Mouse (Mus musculus): ENCODE measurements around the gene Odf3l2.
A peak's percentile ranks its signal among the peaks of the same experiment; 100 is the strongest.

Gene Odf3l2

GRCm38 (mm10) chr10:79671396-79672087, 26.0 kb upstream of the Odf3l2 start:
- no peak for DNase-seq (ENCODE audit: extremely low read depth, low read depth)

- DNase-seq (ENCODE audit: extremely low read depth, low read depth): no peak
These were observed 24.7 kb upstream of the Odf3l2 start for GRCm38 (mm10) chr10:79670071-79670888.

- peak; percentile 56 for DNase-seq (ENCODE audit: extremely low read depth, low read depth)
These were observed 24.1 kb upstream of the Odf3l2 start for GRCm38 (mm10) chr10:79669576-79670057.

GRCm38 (mm10) chr10:79668771-79669575, 23.4 kb upstream of the Odf3l2 start, which contains the start of gene Tpgs1:
Gene Tpgs1, plus strand, starts transcription at chr10:79669369.
- peak; percentile 90 for DNase-seq (ENCODE audit: extremely low read depth, low read depth)

GRCm38 (mm10) chr10:79668076-79668475, 22.5 kb upstream of the Odf3l2 start:
- DNase-seq (ENCODE audit: extremely low read depth, low read depth): no peak

- no peak for DNase-seq (ENCODE audit: extremely low read depth, low read depth)
These were observed 21.0 kb upstream of the Odf3l2 start for GRCm38 (mm10) chr10:79666493-79666892.

- no peak for DNase-seq (ENCODE audit: extremely low read depth, low read depth)
These were observed 19.5 kb upstream of the Odf3l2 start for GRCm38 (mm10) chr10:79665051-79665450.

- no peak for DNase-seq (ENCODE audit: extremely low read depth, low read depth)
These were observed 18.7 kb upstream of the Odf3l2 start, which contains the start of gene Madcam1 for GRCm38 (mm10) chr10:79664131-79664665. Gene Madcam1, plus strand, starts transcription at chr10:79664559.

GRCm38 (mm10) chr10:79661861-79662260, 16.3 kb upstream of the Odf3l2 start:
- no peak for DNase-seq (ENCODE audit: extremely low read depth, low read depth)

GRCm38 (mm10) chr10:79660298-79660697, 14.8 kb upstream of the Odf3l2 start:
- DNase-seq (ENCODE audit: extremely low read depth, low read depth): no peak

- no peak for DNase-seq (ENCODE audit: extremely low read depth, low read depth)
These were observed 13.3 kb upstream of the Odf3l2 start for GRCm38 (mm10) chr10:79658829-79659228.

GRCm38 (mm10) chr10:79654946-79655395, 9.4 kb upstream of the Odf3l2 start:
- no peak for DNase-seq (ENCODE audit: extremely low read depth, low read depth)

- DNase-seq (ENCODE audit: extremely low read depth, low read depth): no peak
These were observed 7.3 kb upstream of the Odf3l2 start for GRCm38 (mm10) chr10:79652789-79653188.

GRCm38 (mm10) chr10:79649070-79649751, 3.7 kb upstream of the Odf3l2 start:
- DNase-seq (ENCODE audit: extremely low read depth, low read depth): no peak

GRCm38 (mm10) chr10:79638486-79639204, 6.9 kb downstream of the Odf3l2 start:
- DNase-seq (ENCODE audit: extremely low read depth, low read depth): no peak

- no peak for DNase-seq (ENCODE audit: extremely low read depth, low read depth)
These were observed 8.1 kb downstream of the Odf3l2 start, which contains the start of gene Shc2 for GRCm38 (mm10) chr10:79637128-79638110. Gene Shc2, minus strand, starts transcription at chr10:79637918.

- no peak for DNase-seq (ENCODE audit: extremely low read depth, low read depth)
These were observed 9.3 kb downstream of the Odf3l2 start for GRCm38 (mm10) chr10:79636287-79636686.

- no peak for DNase-seq (ENCODE audit: extremely low read depth, low read depth)
These were observed 12.3 kb downstream of the Odf3l2 start for GRCm38 (mm10) chr10:79633006-79633777.
